Mouse (Mus musculus) cerebellum, adult 2 months (tissue): ENCODE data around the gene Klhl29. TPM values are rescaled to one million over a fixed set of nuclear protein-coding genes. Genes with fewer than 3 reads are reported as not detected.
"Not testable (repeated sequence)": the region's sequence is repeated elsewhere in the genome, so short reads cannot be mapped to it uniquely, and the experiment has no call there.

ENCODE experiments used
- DNase-seq, 2 experiments: peaks; one replicate each; pipeline ENCODE4 v3.0.0; 2021
- H3K27ac ChIP-seq: fragments of 200-500 bp; 2 replicates; pipeline ENCODE4 v1.5.1; 2012; ENCODE audit warnings: low read length, control low read depth, inconsistent platforms; ENCODE audit not compliant: insufficient read depth
- H3K27me3 ChIP-seq: fragments of 200-500 bp; 2 replicates; pipeline ENCODE4 v1.6.1; 2012; ENCODE audit warnings: inconsistent platforms, mild to moderate bottlenecking, low read length, moderate library complexity; ENCODE audit not compliant: control insufficient read depth, insufficient read depth
- H3K4me1 ChIP-seq: fragments of 200-500 bp; 2 replicates; pipeline ENCODE4 v1.6.1; 2011; ENCODE audit warnings: low read length; ENCODE audit not compliant: control insufficient read depth, insufficient read depth
- H3K4me3 ChIP-seq: fragments of 200-500 bp; replicated peaks from 2 replicates; pipeline ENCODE3; 2011; ENCODE audit warnings: mild to moderate bottlenecking, low read depth, low read length, control low read depth; ENCODE audit not compliant: insufficient read depth
- CTCF ChIP-seq: fragments of 200-500 bp; IDR thresholded peaks from 2 replicates; pipeline ENCODE4 v1.5.1; 2011; ENCODE audit warnings: low read depth, mild to moderate bottlenecking, control low read depth, low read length, moderate library complexity, borderline replicate concordance; ENCODE audit not compliant: insufficient read depth
- POLR2A ChIP-seq: fragments of 200-500 bp; IDR thresholded peaks from 2 replicates; pipeline ENCODE4 v1.6.1; 2011; ENCODE audit warnings: low read length, control low read depth, borderline replicate concordance; ENCODE audit not compliant: insufficient read depth
- WGBS: fragments of 180-500 bp; shearing (Covaris S2); methylation state at CpG from one replicate; pipeline ENCODE4 v1.1.7; 2018; 5-methylcytosine and 5-hydroxymethylcytosine counted together
- polyA plus RNA-seq: library from polyadenylated mRNA; depleted of rRNA; stranded (reverse); fragments of >200 nt; gene quantifications from 2 replicates; pipeline ENCODE4 v1.2.3, GENCODE M21; 2012

The Klhl29 gene
- polyA plus RNA-seq, 1 experiment = 15.2 TPM

DNA sequence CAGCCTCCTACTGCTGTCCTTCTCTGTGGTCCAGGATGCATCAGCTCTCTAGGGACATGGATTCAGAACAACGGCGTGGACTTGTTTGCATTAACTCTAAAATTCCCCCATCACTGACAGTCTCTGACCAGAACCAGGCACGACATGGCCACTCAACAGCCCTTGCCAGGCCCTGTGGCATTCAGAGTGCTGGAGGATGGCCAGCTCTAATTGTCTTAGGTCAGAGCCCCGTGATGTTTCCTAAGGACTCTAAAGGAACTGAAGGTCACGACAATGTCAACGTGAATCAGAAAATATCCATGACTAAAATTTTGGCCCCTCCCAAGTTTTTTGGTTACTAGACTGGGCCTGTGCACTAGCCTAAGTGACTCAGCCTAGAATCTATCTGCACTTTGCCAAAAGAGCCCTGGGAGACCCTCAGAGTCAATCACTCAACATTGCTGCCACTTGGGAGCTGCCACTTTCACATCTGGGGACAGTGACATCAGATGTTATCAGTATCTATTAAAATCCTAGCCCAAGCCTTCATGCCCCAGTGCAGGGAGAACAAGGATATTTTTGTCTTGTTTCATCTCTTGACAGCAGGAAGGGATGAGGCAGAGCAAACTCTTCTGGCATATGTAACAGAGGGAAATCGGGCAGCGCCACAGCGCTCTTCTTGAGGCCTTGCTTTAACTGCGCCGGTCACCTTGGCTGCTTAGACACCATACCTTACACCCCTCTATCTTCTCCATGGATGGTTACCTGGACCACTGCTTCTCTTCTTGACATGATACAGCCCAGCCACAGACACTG is 24.8 kb downstream of the Klhl29 start:
- TF ChIP-seq CTCF (no peak), POLR2A (no peak)
- peaks cover 6% of the 10 kb centered on the region for H3K4me1 ChIP-seq
- DNase-seq = no peak
- WGBS = 56% methylated on average over 11 of the region's 11 CpGs
- no peaks in the 10 kb centered on the region for H3K27me3 ChIP-seq
- no peak overlapping the region for H3K27ac ChIP-seq
- H3K4me3 ChIP-seq = no peak overlapping the region

DNA sequence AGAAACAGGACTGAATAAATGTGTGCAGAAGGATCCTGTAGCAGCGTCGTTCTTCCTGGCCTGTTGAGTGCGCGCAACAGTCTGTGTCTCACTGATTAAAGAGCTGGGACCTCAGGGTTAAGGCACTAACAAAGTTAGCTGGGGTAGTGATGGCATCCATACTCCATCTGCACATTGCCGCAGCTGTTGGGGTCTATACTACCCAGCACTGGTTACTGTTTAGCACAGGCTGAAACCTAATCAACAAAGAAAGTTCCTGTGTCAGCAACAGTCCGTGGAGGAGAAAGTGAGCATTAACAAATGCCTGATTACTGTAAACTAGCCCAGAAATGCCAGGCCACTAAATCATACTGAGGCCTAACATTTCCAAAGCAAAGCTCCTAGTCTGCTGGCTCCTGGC is 30.4 kb downstream of the Klhl29 start:
- WGBS = 95% methylated on average over 6 of the region's 6 CpGs
- no peak overlapping the region for H3K4me3 ChIP-seq

DNA sequence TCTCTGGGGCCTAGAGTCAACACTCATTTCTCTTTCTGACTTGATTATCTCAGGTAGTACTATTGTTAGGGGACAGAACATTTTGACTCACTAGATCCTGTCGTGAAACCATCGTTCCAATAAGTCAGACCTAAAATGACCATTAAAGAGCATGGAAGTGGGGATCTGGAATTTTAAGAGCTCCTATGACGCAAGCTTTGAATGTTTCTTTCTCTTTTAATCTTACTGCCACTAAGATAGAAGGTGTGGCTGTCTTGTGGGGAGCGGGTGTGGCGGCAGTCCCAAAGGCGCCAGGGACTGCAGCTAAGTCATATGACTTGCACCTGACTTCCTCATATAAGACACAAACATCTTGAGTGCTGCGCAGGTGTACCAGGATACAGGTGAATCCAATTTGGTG is 31.0 kb downstream of the Klhl29 start:
- H3K27ac ChIP-seq, H3K4me3 ChIP-seq, H3K27me3 ChIP-seq, DNase-seq, H3K4me1 ChIP-seq: not testable (repeated sequence)
- 98% methylated on average over 6 of the region's 7 CpGs for WGBS

More for the DNA sequence above, 30.4 kb downstream of the Klhl29 start:
- no peaks in the 10 kb centered on the region for H3K27me3 ChIP-seq
- H3K4me1 ChIP-seq = peaks cover 2% of the 10 kb centered on the region; the same call in 1 of the 2 replicates
- no peak for DNase-seq
- TF ChIP-seq POLR2A (no peak), CTCF (no peak)
- H3K27ac ChIP-seq = no peak overlapping the region

DNA sequence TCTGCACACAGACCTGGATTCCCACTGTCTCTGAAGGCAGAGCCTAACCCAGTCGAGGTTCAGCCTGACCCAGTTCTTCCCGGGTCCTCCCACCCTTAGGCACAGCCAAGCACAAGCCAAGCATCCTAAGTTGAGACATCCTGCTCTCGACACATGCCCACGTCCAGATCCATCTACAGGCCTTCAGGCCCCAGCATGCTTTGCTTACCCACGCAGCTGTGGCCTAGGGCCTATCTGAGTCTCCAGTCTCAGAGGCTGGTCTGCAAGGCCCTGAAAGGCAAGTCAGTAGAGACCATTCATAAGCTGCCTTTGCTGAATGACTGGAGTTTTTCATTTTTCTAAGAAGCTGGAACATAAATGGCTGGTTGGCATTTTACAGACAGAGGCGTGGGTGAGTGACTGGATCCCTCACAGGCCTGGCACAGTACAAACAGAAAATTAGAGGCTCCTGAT is 35.3 kb downstream of the Klhl29 start:
- 59% methylated on average over 6 of the region's 6 CpGs for WGBS
- Histone ChIP-seq H3K4me1 (peaks cover 5% of the 10 kb centered on the region; the same call in 1 of the 2 replicates), H3K27me3 (no peaks in the 10 kb centered on the region), H3K27ac (no peak overlapping the region), H3K4me3 (no peak overlapping the region)
- TF ChIP-seq POLR2A (no peak), CTCF (no peak)
- no peak for DNase-seq

DNA sequence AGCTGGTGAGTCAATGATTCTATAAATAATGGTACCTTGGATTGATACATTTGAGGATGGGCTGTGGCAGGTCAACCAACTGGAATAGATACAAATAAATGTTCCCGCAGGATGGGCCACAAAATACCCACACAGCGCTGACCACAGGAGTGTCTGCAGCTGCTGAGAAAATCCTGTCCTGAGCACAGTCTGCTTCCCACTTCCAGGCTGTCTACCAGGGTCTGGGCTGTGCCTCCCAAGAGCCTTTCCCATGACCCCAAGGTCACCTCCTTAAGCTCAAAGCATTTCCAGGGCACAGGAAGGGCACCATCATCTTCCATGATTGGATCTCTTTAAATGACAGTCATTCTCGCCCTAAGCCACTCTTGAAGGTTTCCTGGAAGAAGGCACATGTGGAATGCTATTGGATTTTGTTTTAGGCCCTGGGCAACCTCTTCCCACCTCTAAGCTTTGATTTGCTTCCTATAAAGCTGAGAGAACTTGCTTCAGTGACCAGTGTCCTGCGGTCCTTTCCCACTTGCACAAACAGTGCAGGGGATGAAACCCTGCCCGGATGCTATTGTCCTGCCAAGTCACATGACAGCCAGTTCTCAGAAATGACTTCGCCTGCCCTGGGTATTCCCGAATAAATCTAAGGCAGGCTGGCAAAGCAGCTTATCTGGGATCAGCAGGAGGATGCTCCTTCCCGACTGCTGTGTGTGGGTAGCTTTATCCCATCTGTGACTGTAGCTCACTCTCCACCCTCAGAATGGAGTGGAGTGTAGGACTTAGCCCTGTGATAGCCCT is 38.4 kb downstream of the Klhl29 start:
- no peak for TF ChIP-seq POLR2A
- TF ChIP-seq CTCF = no peak
- WGBS = 40% methylated on average over 8 of the region's 8 CpGs
- DNase-seq = peak; percentile 35 to 56
- Histone ChIP-seq H3K4me3 (no peak overlapping the region), H3K27me3 (no peaks in the 10 kb centered on the region), H3K27ac (no peak overlapping the region), H3K4me1 (peaks cover 5% of the 10 kb centered on the region; the same call in 1 of the 2 replicates)

DNA sequence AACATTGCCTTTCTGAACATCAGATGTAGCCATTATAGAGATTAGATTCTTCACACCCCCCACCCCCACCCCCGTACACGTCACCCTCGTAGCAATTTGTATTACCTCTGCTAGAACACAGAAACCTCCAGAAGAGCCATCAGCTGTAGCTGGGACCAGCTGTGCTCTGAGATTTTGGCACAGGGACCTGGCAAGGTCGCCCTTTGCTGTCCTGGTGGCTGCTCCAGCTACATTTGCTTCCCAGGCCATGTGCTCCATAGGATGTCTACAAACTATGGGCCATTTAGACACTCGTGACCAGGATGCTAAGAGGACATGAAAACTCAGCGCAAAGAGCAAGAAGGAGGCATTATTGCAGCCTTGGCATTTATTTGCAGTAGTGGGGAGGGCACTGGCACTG is 39.2 kb downstream of the Klhl29 start:
- TF ChIP-seq CTCF = no peak
- no peak for TF ChIP-seq POLR2A
- no peak overlapping the region for H3K27ac ChIP-seq
- DNase-seq = no peak
- H3K4me3 ChIP-seq = no peak overlapping the region
- peaks cover 5% of the 10 kb centered on the region; the same call in 1 of the 2 replicates for H3K4me1 ChIP-seq
- WGBS = 73% methylated on average over 6 of the region's 6 CpGs
- H3K27me3 ChIP-seq = no peaks in the 10 kb centered on the region

DNA sequence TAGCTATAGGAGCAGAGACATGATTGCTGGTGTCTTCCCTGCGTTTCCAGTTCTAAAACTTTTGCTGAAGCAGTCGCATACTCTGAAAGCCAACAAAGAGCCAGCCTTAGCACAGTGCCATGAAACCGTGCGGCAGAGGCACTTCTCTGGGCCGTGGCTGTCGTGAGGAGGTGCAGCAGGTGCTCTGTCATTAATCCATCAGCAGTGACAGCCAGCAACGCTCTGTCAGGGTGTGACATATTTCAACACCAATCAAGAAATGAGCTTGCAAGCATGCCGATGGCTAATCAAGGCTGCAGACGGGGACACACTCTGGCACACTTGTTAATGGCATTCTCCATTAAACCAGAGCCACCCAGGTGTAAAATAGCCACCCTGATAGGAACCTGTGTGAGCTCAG is 40.5 kb downstream of the Klhl29 start:
- H3K27me3 ChIP-seq = no peaks in the 10 kb centered on the region
- TF ChIP-seq CTCF (no peak), POLR2A (no peak)
- H3K27ac ChIP-seq = no peak overlapping the region
- no peak for DNase-seq
- no peak overlapping the region for H3K4me3 ChIP-seq
- WGBS = 74% methylated on average over 9 of the region's 9 CpGs
- H3K4me1 ChIP-seq = peaks cover 5% of the 10 kb centered on the region

DNA sequence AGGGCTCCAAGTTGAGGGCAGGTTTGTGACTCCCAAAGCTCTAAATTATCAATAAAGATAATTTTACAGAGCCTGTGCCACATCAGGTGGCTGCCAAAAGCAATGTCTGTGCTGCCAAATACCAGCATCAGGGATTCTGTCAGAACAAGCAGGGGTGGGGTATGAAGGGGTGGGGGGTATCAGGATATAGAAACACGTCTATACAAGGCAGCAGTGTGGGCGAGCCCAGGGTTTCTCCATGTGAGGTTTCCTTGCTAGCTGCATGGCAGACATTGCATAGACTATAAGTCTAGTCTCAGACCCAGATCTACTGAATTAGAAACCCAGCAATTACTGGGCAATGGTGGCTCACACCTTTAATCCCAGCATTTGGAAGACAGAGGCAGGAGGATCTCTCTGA is 41.3 kb downstream of the Klhl29 start:
- WGBS = 86% methylated on average over 2 of the region's 2 CpGs
- no peak for TF ChIP-seq CTCF
- TF ChIP-seq POLR2A = no peak
- Histone ChIP-seq H3K27ac (no peak overlapping the region), H3K27me3 (no peaks in the 10 kb centered on the region), H3K4me1 (peaks cover 3% of the 10 kb centered on the region), H3K4me3 (no peak overlapping the region)
- no peak for DNase-seq
